Mouse (Mus musculus): ENCODE measurements around the gene Snx30. TPM values are rescaled to one million over a fixed set of nuclear protein-coding genes. Genes with fewer than 3 reads are reported as not detected.
"Not testable (repeated sequence)": the region's sequence is repeated elsewhere in the genome, so short reads cannot be mapped to it uniquely, and the experiment has no call there.

Snx30 gene
- total and polyA plus RNA-seq, 3 experiments = 4.2 to 8.6 TPM; not detected in 1

DNA sequence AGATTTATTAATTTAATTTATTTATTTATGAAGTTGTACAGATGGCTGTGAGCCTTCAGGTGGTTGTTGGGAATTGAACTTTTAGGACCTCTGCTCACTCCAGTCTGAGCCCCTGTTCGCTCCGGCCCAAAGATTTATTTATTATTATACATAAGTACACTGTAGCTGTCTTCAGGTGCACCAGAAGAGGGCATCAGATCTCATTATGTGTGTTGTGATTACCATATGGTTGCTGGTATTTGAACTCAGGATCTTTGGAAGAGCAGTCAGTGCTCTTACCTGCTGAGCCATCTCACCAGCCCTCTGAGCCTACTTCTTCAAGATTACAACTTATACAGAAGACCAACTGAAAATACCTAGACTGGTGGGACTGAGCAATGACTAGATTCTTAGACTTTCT is 12.0 kb upstream of the Snx30 start:
- H3K4me1 ChIP-seq (ENCODE audit: control insufficient read depth in 1 of 2, insufficient read depth in 2 of 2, low read length in 2 of 2); DNase-seq (ENCODE audit: low read depth, low spot score); H3K4me3 ChIP-seq (ENCODE audit: control insufficient read depth in 1 of 2, insufficient read depth in 1 of 2, low read depth in 2 of 2, low read length in 2 of 2); H3K9me3 ChIP-seq (replicated peaks; ENCODE audit: insufficient read depth, low read length); H3K9ac ChIP-seq (ENCODE audit: control insufficient read depth, low read depth, low read length, poor library complexity, severe bottlenecking); H3K27ac ChIP-seq (ENCODE audit: control insufficient read depth, low read depth, low read length); H3K36me3 ChIP-seq (ENCODE audit: control insufficient read depth in 1 of 2, insufficient read depth in 2 of 2, low read length in 2 of 2); H3K79me2 ChIP-seq (ENCODE audit: control insufficient read depth, insufficient read depth, low read length, poor library complexity): not testable (repeated sequence)
- peaks cover 3 to 10% of the 10 kb centered on the region in 2 experiments; a peak in 3 of 4 replicates for H3K27me3 ChIP-seq (ENCODE audit: control insufficient read depth in 1 of 2, insufficient read depth in 2 of 2, low read length in 2 of 2)
- TF ChIP-seq CTCF (IDR thresholded peaks at IDR 0.05 in 2 of 3, conservative IDR thresholded peaks at IDR 0.05 in 1 of 3; ENCODE audit: control insufficient read depth in 1 of 3, insufficient read depth in 1 of 3, low read depth in 2 of 3, low read length in 3 of 3, poor library complexity in 1 of 3, severe bottlenecking in 1 of 3) (peak in 1 of 3 experiments; percentile 29; a peak in 1 of 6 replicates), SMC3 (IDR thresholded peaks at IDR 0.05; ENCODE audit: low read depth, low read length) (peak; percentile 32), RAD21 (IDR thresholded peaks at IDR 0.05; ENCODE audit: low read depth, low read length) (peak; percentile 9), ZC3H11A (IDR thresholded peaks at IDR 0.05; ENCODE audit: low read depth, low read length) (0 out of 2 replicates have a peak, but pooled peaks have one; percentile 7)

DNA sequence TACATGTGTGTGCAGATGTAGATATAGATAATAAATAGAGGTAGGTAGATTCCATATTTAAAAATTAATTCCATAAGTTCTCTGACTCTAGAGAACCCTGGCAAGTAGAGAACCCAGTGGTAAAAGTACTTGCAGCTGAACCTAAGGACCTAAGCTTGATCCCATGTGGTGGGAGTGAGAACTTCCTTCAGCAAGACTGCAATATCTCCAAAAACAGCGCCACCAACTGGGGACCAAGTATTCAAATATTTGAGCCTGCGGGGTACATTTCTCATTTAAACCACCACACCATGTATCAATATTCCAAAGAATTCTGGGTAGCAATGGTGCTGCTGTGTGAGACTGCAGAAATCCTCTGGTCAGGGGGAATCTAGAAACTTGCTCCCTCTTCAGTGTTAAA is 11.5 kb upstream of the Snx30 start:
- no peak overlapping the region for H3K9ac ChIP-seq (ENCODE audit: control insufficient read depth, low read depth, low read length, poor library complexity, severe bottlenecking)
- no peaks in the 10 kb centered on the region for H3K9me3 ChIP-seq (replicated peaks; ENCODE audit: insufficient read depth, low read length)
- TF ChIP-seq MAX (IDR thresholded peaks at IDR 0.05; ENCODE audit: low read length) (no peak), SMC3 (IDR thresholded peaks at IDR 0.05; ENCODE audit: low read depth, low read length) (peak; percentile 13; the same call in 1 of the 2 replicates), CTCF (IDR thresholded peaks at IDR 0.05 in 2 of 3, conservative IDR thresholded peaks at IDR 0.05 in 1 of 3; ENCODE audit: control insufficient read depth in 1 of 3, insufficient read depth in 1 of 3, low read depth in 2 of 3, low read length in 3 of 3, poor library complexity in 1 of 3, severe bottlenecking in 1 of 3) (peak in 1 of 3 experiments; percentile 41; a peak in 2 of 6 replicates), UBTF (IDR thresholded peaks at IDR 0.05; ENCODE audit: borderline replicate concordance, insufficient read depth, low read depth, low read length) (no peak), E2F4 (IDR thresholded peaks at IDR 0.05; ENCODE audit: borderline replicate concordance, low read depth, low read length) (no peak), RCOR1 (IDR thresholded peaks at IDR 0.05; ENCODE audit: low read depth, low read length) (no peak)
- no peak overlapping the region for H3K27ac ChIP-seq (ENCODE audit: control insufficient read depth, low read depth, low read length)
- H3K36me3 ChIP-seq (ENCODE audit: control insufficient read depth in 1 of 2, insufficient read depth in 2 of 2, low read length in 2 of 2) = no peaks in the 10 kb centered on the region
- H3K79me2 ChIP-seq (ENCODE audit: control insufficient read depth, insufficient read depth, low read length, poor library complexity) = no peaks in the 10 kb centered on the region
- DNase-seq (ENCODE audit: low read depth, low spot score) = peak; percentile 56
- H3K27me3 ChIP-seq (ENCODE audit: control insufficient read depth in 1 of 2, insufficient read depth in 2 of 2, low read length in 2 of 2) = peaks cover 3 to 10% of the 10 kb centered on the region in 2 experiments; a peak in 3 of 4 replicates
- no peak overlapping the region for H3K4me3 ChIP-seq (ENCODE audit: control insufficient read depth in 1 of 2, insufficient read depth in 1 of 2, low read depth in 2 of 2, low read length in 2 of 2)
- H3K4me1 ChIP-seq (ENCODE audit: control insufficient read depth in 1 of 2, insufficient read depth in 2 of 2, low read length in 2 of 2) = no peaks in the 10 kb centered on the region

DNA sequence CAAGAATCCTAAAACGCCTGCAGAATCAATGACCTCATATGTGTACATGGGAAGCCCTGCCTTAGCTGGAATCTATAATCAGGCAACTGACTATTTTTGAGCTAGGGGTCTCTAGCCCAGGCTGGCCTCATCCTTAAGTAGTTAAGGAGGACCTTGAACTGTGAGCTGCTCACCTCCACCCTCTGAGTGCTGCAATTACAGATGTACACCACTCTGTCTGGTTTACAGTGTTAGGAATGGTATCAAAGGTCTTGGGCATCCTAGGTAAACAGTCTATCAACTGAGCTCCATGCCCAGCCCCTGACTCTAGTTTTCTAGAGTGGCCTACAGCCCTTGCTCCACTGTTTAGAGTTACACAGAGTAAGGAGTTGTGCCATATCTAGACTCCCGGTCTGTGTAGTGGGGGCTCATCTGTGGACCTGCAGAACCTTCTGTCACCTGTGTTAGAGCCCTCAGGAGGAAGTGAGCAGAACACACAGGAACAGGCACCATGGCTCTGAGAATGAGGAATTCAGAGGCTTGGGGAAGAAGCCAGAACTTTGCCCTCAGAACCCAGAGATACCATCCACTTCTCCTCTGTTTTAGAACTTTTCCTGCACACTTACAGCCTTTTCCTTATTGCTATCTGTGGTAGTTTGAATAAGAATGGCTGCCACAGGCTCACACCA is 9.7 kb upstream of the Snx30 start:
- Histone ChIP-seq H3K27ac (ENCODE audit: control insufficient read depth, low read depth, low read length) (no peak overlapping the region), H3K79me2 (ENCODE audit: control insufficient read depth, insufficient read depth, low read length, poor library complexity) (no peaks in the 10 kb centered on the region), H3K36me3 (ENCODE audit: control insufficient read depth in 1 of 2, insufficient read depth in 2 of 2, low read length in 2 of 2) (no peaks in the 10 kb centered on the region), H3K4me1 (ENCODE audit: control insufficient read depth in 1 of 2, insufficient read depth in 2 of 2, low read length in 2 of 2) (no peaks in the 10 kb centered on the region), H3K9ac (ENCODE audit: control insufficient read depth, low read depth, low read length, poor library complexity, severe bottlenecking) (no peak overlapping the region), H3K27me3 (ENCODE audit: control insufficient read depth in 1 of 2, insufficient read depth in 2 of 2, low read length in 2 of 2) (peaks cover 3% of the 10 kb centered on the region in 2 experiments; a peak in 3 of 4 replicates), H3K4me3 (ENCODE audit: control insufficient read depth in 1 of 2, insufficient read depth in 1 of 2, low read depth in 2 of 2, low read length in 2 of 2) (no peak overlapping the region), H3K9me3 (replicated peaks; ENCODE audit: insufficient read depth, low read length) (no peaks in the 10 kb centered on the region)
- DNase-seq (ENCODE audit: low read depth, low spot score) = no peak
- no peak for TF ChIP-seq GATA1 (IDR thresholded peaks at IDR 0.05; ENCODE audit: low read depth, low read length)
- no peak for TF ChIP-seq KAT2A (conservative IDR thresholded peaks at IDR 0.05; ENCODE audit: low read depth, low read length)
- TF ChIP-seq MEF2A (IDR thresholded peaks at IDR 0.05; ENCODE audit: extremely low read depth, insufficient replicate concordance, low read depth, low read length, poor library complexity, severe bottlenecking) = no peak
- TF ChIP-seq ZKSCAN1 (IDR thresholded peaks at IDR 0.05; ENCODE audit: low read depth, low read length) = no peak
- TF ChIP-seq CHD1 (IDR thresholded peaks at IDR 0.05; ENCODE audit: low read depth, low read length) = no peak
- TF ChIP-seq SMC3 (IDR thresholded peaks at IDR 0.05; ENCODE audit: low read depth, low read length) = no peak
- TF ChIP-seq MAZ (IDR thresholded peaks at IDR 0.05; ENCODE audit: low read depth, low read length) = no peak
- no peak for TF ChIP-seq ELF1 (IDR thresholded peaks at IDR 0.05; ENCODE audit: low read depth, low read length)
- no peak for TF ChIP-seq RCOR1 (IDR thresholded peaks at IDR 0.05; ENCODE audit: low read depth, low read length)
- no peak for TF ChIP-seq JUND (IDR thresholded peaks at IDR 0.05; ENCODE audit: low read depth, low read length)
- no peak for TF ChIP-seq EP300 (IDR thresholded peaks at IDR 0.05; ENCODE audit: low read depth in 1 of 2, low read length in 2 of 2)
- no peak for TF ChIP-seq GABPA (IDR thresholded peaks at IDR 0.05; ENCODE audit: low read depth, low read length)
- no peak for TF ChIP-seq POLR2AphosphoS2 (IDR thresholded peaks at IDR 0.05; ENCODE audit: low read length)
- no peak for TF ChIP-seq ZC3H11A (IDR thresholded peaks at IDR 0.05; ENCODE audit: low read depth, low read length)
- no peak for TF ChIP-seq USF2 (IDR thresholded peaks at IDR 0.05; ENCODE audit: borderline replicate concordance in 1 of 2, insufficient read depth in 1 of 2, low read depth in 1 of 2, low read length in 2 of 2)
- TF ChIP-seq E2F4 (IDR thresholded peaks at IDR 0.05; ENCODE audit: borderline replicate concordance, low read depth, low read length) = no peak

Measured in MEL (cell line).